Mouse (Mus musculus): ENCODE results near the gene Tnp2.

- TF ChIP-seq CTCF (IDR thresholded peaks at IDR 0.05; ENCODE audit: control insufficient read depth, insufficient read depth, insufficient replicate concordance, low read depth, low read length) (no peak), POLR2A (IDR thresholded peaks at IDR 0.05; ENCODE audit: control insufficient read depth, low read depth, low read length) (no peak)
Observed at GRCm38 (mm10) chr16:10771769-10772510, 16.5 kb downstream of the Tnp2 start.
